Mouse (Mus musculus) intestine, postnatal 0 days (tissue): ENCODE data around the gene Isg20l2. TPM values are rescaled to one million over a fixed set of nuclear protein-coding genes. Genes with fewer than 3 reads are reported as not detected.

ENCODE experiments used
- ATAC-seq: fragments of 200-750 bp; cut with Nextera tagmentation; 2 replicates; pipeline ENCODE4 v1.8.0; 2017; ENCODE audit warnings: mild to moderate bottlenecking, moderate TSS enrichment, moderate library complexity
- H3K27ac ChIP-seq: fragments of 300-500 bp; sonication (generic); 2 replicates; pipeline ENCODE4 v1.5.1; 2014; ENCODE audit warnings: mild to moderate bottlenecking, low read depth, low read length, moderate library complexity
- H3K27me3 ChIP-seq: fragments of 300-500 bp; sonication (generic); replicated peaks from 2 replicates; pipeline ENCODE4 v1.6.1; 2014; ENCODE audit warnings: low read length, mixed read lengths; ENCODE audit not compliant: control insufficient read depth, insufficient read depth
- H3K36me3 ChIP-seq: fragments of 300-500 bp; sonication (generic); 2 replicates; pipeline ENCODE4 v1.6.1; 2014; ENCODE audit warnings: mild to moderate bottlenecking, moderate library complexity; ENCODE audit not compliant: control insufficient read depth, insufficient read depth
- H3K4me1 ChIP-seq: fragments of 300-500 bp; sonication (generic); replicated peaks from 2 replicates; pipeline ENCODE4 v1.6.1; 2014; ENCODE audit warnings: antibody characterized with exemption, low read length, mixed read lengths; ENCODE audit not compliant: control insufficient read depth, insufficient read depth
- H3K4me2 ChIP-seq: fragments of 300-500 bp; sonication (generic); replicated peaks from 2 replicates; pipeline ENCODE4 v1.6.1; 2014; ENCODE audit warnings: low read depth, mild to moderate bottlenecking, moderate library complexity
- H3K4me3 ChIP-seq: fragments of 300-500 bp; sonication (generic); 2 replicates; pipeline ENCODE4 v1.5.1; 2014; ENCODE audit warnings: low read depth, low read length
- H3K9ac ChIP-seq: fragments of 300-500 bp; sonication (generic); 2 replicates; pipeline ENCODE4 v1.6.1; 2014; ENCODE audit warnings: mild to moderate bottlenecking, low read depth, low read length
- H3K9me3 ChIP-seq: fragments of 300-500 bp; sonication (generic); 2 replicates; pipeline ENCODE4 v1.6.1; 2016; ENCODE audit warnings: mixed run types; ENCODE audit not compliant: control insufficient read depth
- CTCF ChIP-seq: sonication (generic); IDR thresholded peaks from 2 replicates; pipeline ENCODE4 v1.5.1; 2016; ENCODE audit warnings: low read depth, mild to moderate bottlenecking, control low read depth, antibody characterized with exemption, moderate library complexity
- WGBS: fragments of 180-500 bp; shearing (Covaris S2); extraction: QIAGEN DNeasy Blood & Tissue Kit; methylation state at CpG from one replicate; pipeline ENCODE4 v1.1.7; 2014; 5-methylcytosine and 5-hydroxymethylcytosine counted together
- polyA plus RNA-seq: library from polyadenylated mRNA; unstranded; fragments of >200 nt; fragmentation: Nextera tagmentation; extraction: Ambion mirVana; gene quantifications from 2 replicates; pipeline ENCODE4 v1.2.1, GENCODE M21; 2015

The Isg20l2 gene
- polyA plus RNA-seq, 1 experiment from 2014 or later = 13.9 TPM

DNA sequence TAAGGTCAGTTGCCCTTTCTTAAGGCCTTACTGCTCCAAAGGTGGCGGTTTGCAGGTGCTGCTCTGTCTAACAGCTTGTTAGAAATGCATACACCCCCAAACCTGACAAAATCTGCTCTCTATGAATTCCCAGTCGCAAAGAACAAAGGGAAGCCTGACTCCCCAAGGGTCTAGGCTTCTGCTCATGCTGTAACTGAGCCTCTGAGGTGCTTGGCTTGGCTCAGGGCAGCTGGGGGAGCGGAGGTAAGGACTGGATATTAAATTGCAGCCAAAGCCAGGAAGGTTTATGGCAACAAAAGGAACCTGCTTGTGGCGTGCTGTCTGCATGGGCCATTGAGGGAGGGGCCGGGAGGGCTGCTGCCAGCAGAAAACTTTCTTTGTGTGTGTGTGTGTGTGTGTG lies 26.3 kb upstream of the Isg20l2 start:
- H3K9ac ChIP-seq = no peak overlapping the region
- H3K4me1 ChIP-seq = peaks cover 9% of the 10 kb centered on the region; the same call in 1 of the 2 replicates
- WGBS = 58% methylated on average over 5 of the region's 5 CpGs
- H3K36me3 ChIP-seq = no peaks in the 10 kb centered on the region
- H3K4me2 ChIP-seq = no peak overlapping the region
- no peak for ATAC-seq
- no peaks in the 10 kb centered on the region for H3K27me3 ChIP-seq
- no peaks in the 10 kb centered on the region for H3K9me3 ChIP-seq
- no peak for TF ChIP-seq CTCF
- H3K4me3 ChIP-seq = no peak overlapping the region
- H3K27ac ChIP-seq = no peak overlapping the region

DNA sequence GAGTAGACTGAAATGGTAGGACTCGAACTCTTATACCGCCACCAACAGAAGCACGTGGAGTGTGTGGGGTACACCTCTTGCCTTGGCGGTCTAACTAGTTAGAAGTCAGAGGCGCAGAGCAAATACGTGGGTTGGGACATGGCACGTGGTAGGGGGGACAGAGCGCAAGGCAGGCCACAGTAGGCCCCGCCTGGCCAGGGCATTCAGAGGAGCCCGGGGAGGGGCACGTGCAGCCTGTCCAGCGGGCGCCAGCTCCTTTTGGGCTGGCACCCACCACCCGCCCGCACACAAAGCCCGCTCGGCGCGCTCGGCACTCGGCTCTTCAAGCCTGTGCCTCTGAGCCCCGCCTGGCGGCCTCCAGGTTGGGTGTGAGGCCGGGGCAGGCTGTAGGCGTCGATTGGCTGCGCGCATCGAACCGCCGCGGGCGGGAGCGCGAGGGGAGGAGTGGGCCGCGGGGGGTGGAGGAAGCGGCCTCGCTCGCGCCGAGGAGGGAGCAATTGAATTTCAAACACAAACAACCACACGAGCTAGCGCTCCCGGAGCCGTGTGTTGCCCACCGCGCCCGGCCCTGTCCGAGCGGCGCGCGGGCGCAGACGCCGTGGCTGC lies 24.1 kb upstream of the Isg20l2 start, which contains the start of gene Hdgf:
Gene Hdgf, plus strand, starts transcription at position 442 of the 606 bp plus-strand sequence.
- peak; percentile 58 for TF ChIP-seq CTCF
- H3K27ac ChIP-seq = peak within 1 kb of the TSS; percentile 86
- H3K4me3 ChIP-seq = peak within 1 kb of the TSS; percentile 80
- H3K27me3 ChIP-seq = no peaks in the 10 kb centered on the region
- ATAC-seq = peak; percentile 88
- H3K4me1 ChIP-seq = peaks cover 13% of the 10 kb centered on the region
- H3K9ac ChIP-seq = peak within 1 kb of the TSS; percentile 89
- no peaks in the 10 kb centered on the region for H3K36me3 ChIP-seq
- no peaks in the 10 kb centered on the region for H3K9me3 ChIP-seq
- H3K4me2 ChIP-seq = peak within 1 kb of the TSS; percentile 70
- WGBS = under 1% methylated on average over 56 of the region's 57 CpGs

DNA sequence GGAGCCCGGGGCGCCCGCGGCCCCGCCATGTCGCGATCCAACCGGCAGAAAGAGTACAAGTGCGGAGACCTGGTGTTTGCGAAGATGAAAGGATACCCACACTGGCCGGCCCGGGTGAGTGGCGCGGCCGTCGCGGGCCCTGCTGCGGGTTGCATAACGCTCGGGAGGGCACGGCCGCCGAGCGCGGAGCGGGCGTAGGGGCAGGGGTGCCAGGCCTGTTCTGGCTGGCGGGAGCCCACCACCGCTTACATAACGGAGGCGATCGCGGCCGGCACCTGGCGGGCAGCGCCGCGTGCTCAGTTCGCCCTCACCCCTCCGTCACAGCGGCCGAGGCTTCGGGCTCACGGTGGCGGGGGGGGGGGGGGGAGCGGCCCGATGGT lies 23.5 kb upstream of the Isg20l2 start:
- H3K4me2 ChIP-seq = peak overlapping the region; percentile 70
- peak overlapping the region; percentile 86 for H3K27ac ChIP-seq
- peak overlapping the region; percentile 89 for H3K9ac ChIP-seq
- H3K27me3 ChIP-seq = no peaks in the 10 kb centered on the region
- no peak for TF ChIP-seq CTCF
- H3K36me3 ChIP-seq = no peaks in the 10 kb centered on the region
- peak overlapping the region; percentile 80 for H3K4me3 ChIP-seq
- ATAC-seq = peak; percentile 11
- under 1% methylated on average over 40 of the region's 47 CpGs for WGBS
- H3K9me3 ChIP-seq = no peaks in the 10 kb centered on the region
- peaks cover 13% of the 10 kb centered on the region for H3K4me1 ChIP-seq

DNA sequence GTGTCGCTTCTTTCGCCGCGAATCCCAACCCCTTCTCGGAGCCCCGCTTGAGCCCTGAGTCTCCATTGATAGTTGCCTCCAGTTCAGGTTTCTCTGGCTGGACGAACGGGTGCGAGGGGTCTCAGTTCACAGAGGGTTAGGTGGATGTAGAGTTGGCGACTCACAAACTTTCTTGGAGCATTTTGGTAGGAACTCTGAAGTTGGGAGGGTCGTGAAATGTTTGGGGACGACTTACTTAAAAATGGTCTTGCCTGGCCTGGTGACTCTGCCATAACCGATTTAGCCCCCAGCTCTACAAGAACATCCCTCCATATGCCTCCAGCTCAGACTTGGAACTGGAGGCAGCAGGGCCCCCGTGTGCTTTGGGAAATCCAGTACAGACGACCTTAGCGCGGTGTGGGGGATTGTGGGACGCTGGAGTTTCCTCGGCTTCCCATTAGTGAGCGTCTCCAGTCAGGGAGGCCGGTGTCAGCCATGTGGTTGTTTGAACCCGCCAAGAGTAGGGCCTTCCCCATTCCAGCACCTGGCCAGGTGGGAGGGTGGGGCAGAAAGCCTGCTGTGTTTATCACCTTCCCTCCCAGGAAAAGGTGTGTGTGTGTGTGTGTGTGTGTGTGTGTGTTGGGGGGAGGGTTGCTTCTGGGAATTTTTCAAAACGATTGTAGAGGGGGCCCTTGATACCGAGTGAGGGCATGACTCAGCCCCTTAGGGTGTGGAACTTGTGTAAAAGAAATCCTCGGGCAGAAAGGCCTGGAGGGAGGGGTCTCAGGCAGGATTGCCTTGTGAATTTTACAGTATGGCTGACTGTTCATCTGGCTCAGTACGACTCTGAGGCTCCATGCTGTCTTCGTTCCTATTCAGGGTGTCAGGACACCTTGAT lies 22.9 kb upstream of the Isg20l2 start:
- Histone ChIP-seq H3K4me1 (peaks cover 13% of the 10 kb centered on the region), H3K9ac (peak overlapping the region; percentile 89), H3K4me3 (peak overlapping the region; percentile 80), H3K4me2 (peak overlapping the region; percentile 70), H3K27me3 (no peaks in the 10 kb centered on the region), H3K9me3 (no peaks in the 10 kb centered on the region), H3K36me3 (no peaks in the 10 kb centered on the region), H3K27ac (peak overlapping the region; percentile 86)
- WGBS = 0% methylated on average over 27 of the region's 27 CpGs
- peak; percentile 42 for ATAC-seq
- TF ChIP-seq CTCF = no peak

DNA sequence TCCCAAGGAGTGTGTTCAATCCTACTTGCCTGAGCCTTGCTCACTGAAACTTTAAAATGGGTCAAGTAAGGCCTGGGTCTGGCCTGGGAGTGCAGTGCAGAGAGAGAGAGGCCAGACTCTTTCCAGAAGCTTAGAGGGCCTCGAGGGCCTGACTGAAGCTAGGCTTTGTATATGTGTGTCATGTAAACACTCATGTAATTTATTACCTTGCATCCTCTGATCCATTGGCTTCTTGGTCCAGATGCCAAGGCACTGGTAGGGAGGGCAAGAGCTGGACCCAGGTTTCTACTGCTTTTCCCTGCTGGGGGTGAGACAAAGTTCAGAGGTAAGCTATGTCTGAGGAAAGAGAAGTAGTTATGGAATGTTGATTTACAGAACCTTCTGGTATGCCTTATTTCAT lies 22.2 kb upstream of the Isg20l2 start:
- H3K27me3 ChIP-seq = no peaks in the 10 kb centered on the region
- no peak for ATAC-seq
- H3K9ac ChIP-seq = peak overlapping the region; percentile 89
- H3K4me3 ChIP-seq = peak overlapping the region; percentile 80
- no peaks in the 10 kb centered on the region for H3K9me3 ChIP-seq
- H3K27ac ChIP-seq = peak overlapping the region; percentile 86
- peak overlapping the region; percentile 70 for H3K4me2 ChIP-seq
- 0% methylated on average over 1 of the region's 1 CpGs for WGBS
- no peak for TF ChIP-seq CTCF
- peaks cover 13% of the 10 kb centered on the region for H3K4me1 ChIP-seq
- H3K36me3 ChIP-seq = peaks cover 2% of the 10 kb centered on the region; the same call in 1 of the 2 replicates

DNA sequence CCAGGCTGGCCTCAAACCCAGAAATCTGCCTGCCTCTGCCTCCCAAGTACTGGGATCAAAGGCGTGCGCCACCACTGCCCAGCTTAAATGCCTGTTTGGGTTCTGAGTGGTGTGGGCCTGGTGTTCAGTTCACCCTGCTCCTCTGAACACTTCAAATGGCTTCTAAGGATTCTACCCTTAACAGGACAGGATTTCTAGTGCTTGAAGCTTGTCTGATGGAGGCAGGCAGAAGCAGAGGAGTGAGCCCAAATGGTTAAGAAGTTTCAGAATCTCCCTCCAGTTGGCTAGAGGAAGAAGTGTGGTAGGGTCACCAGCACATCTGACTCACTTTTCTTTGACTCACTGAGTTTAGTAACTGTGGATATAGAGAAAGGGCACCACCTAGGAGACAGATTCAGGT lies 20.7 kb upstream of the Isg20l2 start:
- no peaks in the 10 kb centered on the region for H3K27me3 ChIP-seq
- TF ChIP-seq CTCF = no peak
- ATAC-seq = no peak
- H3K4me2 ChIP-seq = peak overlapping the region; percentile 64; the same call in 1 of the 2 replicates
- peaks cover 16% of the 10 kb centered on the region for H3K36me3 ChIP-seq
- H3K9me3 ChIP-seq = no peaks in the 10 kb centered on the region
- no peak overlapping the region for H3K9ac ChIP-seq
- H3K4me1 ChIP-seq = peaks cover 13% of the 10 kb centered on the region
- 86% methylated on average over 2 of the region's 2 CpGs for WGBS
- H3K4me3 ChIP-seq = no peak overlapping the region
- peak overlapping the region; percentile 81 for H3K27ac ChIP-seq
